Mouse (Mus musculus): ENCODE results near the gene Abca2.

The Abca2 gene

DNA sequence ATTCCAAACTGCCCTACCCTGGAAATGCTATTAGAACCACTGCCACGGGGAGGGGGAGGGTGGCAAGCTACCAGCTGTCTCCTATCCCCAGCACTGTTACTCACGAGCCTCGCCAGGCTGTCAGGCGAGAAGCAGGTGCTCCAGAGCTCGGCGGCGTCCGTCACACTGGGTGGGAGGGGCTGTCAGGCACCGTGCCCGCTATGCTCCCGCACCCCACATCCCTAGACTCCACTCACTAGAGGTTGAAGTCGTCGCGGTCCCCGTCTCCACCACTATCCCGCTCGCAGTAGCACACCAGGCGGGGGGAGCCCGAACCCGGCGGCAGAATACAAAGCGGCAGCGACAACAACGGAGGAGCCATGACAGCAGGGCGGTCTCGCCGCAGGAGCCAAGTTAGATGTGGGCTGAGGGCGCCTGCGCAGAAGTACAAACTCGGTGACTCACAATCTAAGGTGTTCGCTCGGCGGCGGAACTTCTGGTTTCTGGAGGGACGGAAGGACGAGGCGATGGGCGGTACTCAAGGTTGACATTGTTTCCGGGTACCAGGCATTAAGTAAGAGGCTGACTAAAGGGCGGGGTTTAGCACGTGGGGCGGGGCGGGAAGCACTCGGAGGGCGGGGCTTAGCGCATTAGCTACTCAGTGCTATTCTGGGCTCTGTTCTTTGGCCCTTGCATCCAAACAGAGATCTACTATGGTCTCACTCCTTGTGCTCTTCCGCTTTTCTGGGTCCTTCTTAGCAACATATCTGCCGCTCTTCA lies 32.2 kb downstream of the Abca2 start, which contains the start of gene Paxx:
Gene Paxx (minus strand): TSS at position 544 of the 759 bp plus-strand sequence.
- peak; percentile 98 for DNase-seq (ENCODE audit: low spot score)

DNA sequence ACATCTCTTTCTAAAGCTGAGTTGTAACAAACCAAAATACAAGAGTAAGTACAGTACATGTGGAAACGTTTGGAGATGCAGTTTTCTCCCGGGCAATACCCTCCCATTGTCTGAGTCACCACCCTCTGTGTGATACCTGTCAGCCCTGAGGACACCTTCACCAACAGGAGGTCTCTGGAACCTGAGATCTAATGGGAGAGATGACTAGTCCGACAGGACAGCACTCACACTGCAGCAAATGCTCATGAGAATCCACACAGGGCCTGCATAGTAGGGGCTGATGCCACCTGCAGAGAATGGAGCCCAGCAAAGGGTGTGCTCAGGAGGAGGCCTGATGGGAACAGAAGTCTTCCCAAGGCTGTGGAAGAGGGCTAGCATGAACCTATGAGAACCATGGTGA lies 32.9 kb downstream of the Abca2 start:
- DNase-seq (ENCODE audit: low spot score), result no peak

DNA sequence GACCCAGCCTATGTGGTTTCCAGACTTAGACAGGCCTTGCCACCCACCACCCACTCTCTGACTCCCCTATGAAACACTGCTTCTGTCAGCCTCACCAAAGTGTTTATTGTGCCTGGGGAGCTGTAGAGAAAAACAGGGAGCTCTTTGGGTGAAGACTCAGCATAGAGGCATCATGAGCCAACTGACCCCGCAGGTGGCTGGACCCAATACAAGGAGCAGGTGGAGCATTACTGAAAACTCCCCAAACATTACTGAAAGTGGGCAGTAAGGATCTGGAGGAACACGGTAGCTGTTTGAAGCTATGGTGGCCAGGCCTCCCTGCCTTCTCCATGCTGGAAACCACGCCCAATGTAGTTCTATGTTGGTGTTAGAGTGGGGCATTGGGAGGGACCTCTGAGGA lies 35.1 kb downstream of the Abca2 start:
- no peak for DNase-seq (ENCODE audit: low spot score)

DNA sequence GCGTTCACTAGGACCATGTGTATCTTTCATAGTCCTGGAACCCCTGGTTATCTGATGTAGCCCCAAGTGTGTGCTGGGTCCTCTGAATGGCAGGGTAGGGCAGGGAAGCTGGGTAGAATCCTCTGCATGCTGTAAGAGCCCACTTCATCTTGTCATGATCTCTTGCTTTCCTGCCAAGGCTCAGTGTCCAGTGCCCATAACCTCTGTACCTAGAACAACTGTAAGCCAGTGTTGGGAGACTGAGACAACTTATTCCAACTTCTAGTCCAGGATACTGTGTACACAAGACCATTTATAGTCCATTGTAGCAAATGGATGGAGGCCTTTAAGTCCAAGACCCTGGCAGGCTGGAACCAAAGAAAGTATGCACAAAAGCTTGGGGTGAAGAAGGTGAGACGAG lies 36.8 kb downstream of the Abca2 start:
- no peak for DNase-seq (ENCODE audit: low spot score)

DNA sequence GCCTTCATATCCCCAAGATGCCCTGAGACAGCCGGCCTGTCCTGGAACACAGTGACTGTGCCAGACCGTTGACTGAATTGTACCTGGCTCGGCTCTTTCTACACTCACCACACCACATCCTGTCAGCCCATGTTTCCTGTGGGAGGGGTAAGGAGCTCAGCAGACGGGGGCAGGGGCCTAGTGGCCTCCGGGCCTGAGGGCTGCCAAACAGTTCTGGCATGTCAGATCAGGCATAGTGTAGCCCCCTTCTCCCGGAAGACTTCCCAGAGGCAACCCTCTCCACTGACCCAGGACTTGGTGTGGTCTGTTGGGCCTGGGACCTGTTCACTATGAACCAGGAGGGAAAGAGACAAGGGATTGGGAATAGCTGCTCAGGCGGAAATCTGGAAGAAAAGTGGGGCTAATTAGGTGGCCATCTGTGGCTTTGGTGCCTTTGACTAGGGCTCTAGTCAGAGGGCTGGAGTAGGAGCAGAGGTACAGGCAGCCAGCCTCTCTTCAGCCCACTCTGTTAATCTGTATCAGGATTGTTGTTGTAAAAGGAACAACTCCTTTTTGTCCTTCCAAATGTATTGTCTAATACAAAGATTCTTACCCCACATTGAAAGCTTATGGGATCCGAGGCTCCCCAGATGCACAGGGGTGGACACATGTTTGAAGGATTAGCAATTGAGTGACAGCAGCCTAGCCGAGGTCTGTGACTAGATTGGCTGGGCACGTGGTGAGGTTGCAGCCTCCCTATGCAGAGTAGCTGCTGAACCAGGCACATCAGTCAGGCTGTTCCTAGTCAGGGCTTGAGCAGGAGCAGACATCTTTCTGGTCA lies 37.5 kb downstream of the Abca2 start:
- DNase-seq (ENCODE audit: low spot score), result peak; percentile 80

DNA sequence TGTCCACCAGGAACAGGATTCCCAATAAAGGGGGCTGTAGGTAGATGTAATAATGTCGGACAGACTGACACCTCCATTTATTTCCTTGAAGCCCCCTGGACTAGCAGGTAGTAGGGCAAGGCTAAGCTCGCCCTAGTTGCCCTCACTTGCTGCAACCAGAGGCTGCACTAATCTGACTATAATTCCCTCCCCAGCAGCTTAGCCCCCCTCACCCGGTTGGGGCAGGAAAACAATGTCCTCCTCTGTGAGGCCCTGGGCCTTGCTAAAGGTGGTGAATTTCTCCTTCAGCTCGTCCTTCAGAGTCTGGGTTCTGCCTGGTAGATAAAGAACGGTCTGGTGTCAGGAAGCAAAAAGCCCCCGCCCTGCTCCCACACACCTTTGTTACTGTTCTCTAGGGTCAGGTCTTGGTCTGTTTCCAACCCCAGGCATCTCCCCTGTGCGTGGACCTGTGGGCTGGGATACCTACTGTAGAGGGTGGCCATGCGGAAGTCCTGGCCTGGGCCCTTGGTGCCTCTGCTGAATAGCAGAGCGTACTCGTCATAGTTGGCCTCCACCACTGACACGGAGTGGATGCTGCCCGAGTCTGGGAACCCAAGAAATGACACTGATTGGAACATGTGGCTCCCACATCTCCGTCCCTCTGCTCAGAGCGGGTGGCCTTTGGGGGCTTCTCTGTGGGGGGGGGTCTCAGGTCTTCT lies 39.3 kb downstream of the Abca2 start:
- no peak for DNase-seq (ENCODE audit: low spot score)

DNA sequence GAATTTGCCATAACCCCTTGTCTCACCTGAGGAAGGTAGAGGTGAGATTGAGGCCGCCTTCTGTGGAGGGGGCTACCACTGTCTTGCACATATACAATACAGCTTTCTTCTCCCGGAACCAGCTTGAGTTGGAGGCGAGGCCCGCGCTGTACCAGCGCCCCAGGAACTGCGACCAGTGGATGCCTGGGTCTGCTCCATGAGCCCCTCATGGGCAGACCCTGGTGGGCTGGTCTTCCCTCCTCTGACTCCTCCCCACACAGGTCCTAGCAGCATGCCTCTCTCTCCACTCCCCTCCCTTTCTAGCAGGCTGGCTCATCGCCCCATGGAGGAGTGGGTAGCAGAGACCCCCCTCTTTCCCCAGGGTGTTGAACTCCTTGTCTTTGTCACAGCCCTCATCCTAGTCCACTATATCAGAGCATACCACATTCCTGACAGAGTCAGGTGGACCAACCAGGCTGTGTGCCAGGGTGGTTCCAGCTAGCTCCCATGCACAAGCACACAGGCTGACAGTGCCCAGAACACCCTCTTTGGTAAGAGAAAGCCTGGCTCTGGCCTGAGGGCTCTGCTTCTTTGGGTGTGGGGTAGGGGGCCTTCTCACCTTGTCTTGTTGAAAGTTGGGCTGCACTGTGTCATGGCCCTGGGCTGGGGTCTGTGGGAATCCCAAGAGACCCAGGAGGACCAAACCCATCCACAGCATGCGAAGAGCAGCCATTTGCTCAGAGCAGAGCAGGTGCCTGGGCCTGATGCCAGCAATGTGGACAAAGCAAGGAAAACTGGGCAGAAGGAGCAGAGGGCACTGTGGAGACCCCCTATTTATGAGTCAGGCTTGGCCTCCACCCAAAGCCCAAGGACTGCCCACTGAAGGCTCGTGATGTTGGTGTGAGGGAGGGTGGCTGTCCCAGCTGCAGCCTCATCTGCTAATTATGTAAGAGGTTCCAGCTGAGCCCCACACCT lies 40.7 kb downstream of the Abca2 start:
- DNase-seq (ENCODE audit: low spot score), result no peak

DNA sequence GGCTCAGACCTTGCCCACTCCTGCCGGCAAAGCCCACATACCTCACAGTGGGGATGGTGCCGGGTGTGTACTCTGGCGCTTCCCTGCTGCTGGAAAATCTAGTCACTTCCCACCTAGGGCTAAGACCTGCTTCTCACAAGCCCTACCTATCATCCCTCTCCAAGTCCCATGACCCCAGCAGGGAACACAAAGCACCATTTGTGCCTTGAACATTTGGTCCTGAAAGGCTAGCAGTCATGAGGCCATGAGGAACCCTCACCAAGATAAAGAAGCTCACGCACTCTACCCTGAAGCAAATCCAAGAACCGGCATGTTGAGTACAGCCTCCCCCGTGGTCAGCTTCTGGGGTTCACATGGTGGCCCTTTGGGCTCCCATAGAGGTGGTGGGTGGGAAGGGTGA lies 41.5 kb downstream of the Abca2 start, which contains the start of gene Ptgds:
Gene Ptgds (minus strand): TSS at position 78 of the 400 bp plus-strand sequence.
- DNase-seq (ENCODE audit: low spot score), result no peak

DNA sequence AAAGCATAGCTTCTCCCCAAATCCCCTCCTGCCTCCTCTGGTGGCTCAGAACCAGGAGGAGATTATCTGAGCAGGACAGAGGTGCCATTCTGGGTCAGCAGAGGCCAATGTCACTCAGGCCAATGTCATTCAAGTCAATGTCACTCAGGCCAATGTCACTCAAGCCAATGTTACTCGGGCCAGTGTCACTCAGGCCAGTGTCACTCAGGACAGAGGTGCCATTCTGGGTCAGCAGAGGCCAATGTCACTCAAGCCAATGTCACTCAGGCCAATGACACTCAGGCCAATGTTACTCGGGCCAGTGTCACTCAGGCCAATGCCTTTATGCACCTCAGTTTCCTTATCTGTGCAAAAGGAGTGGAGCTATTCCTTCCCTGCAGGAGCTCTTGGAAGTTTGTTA lies 44.0 kb downstream of the Abca2 start:
- no peak for DNase-seq (ENCODE audit: low spot score)

DNA sequence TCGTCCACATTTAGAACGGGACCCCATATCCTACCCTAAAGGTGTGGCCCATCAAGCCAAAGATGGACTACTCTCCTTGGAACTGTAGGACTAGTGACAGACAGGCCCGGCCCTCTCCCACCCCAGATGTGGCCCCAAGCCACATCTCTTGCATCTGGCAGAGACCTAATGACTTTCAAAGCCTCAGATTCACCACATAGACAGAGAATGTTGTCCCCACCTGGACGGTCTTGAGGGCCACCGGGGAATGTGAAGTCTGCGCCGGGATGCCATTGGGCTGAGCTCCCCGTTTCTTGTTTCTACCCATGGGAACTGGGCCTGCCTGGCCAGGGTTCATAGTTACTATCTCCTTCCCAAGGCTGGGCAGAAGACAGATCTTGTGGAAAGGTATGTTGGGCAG lies 49.0 kb downstream of the Abca2 start:
- no peak for DNase-seq (ENCODE audit: low spot score)

DNA sequence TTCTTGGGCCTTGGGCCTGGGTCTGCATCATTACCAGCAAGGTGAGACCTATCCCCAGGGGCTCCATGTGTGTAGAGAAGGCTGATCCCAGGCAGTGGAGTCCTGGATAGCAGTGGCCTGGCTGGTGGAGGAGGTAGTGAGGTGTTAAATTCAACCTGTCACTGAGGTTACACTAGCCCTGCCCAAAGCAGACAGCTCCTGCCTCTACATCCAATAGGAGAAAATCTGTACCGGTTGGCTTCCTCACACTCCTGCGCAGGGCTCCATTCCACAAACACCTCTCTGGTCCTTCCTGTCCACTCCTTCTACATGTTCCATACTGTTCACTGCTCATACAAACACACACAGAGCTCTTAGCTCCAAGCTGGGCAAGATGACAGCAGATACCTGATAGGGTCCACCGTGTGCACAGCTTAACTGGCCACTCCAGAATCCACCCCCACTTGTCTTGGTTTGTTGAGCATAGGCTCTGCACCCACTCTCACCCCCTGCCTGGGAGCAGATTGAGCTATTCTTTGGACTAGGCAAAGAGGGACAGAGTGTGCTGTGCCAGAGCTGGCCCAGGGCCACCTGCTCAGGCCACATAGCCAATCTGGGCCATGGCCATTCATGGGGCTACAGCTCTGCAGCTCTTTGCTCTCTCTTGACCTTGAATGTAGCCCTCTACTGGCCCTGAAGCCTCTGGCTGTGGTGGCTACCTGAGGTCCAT lies 49.6 kb downstream of the Abca2 start:
- DNase-seq (ENCODE audit: low spot score), result no peak

DNA sequence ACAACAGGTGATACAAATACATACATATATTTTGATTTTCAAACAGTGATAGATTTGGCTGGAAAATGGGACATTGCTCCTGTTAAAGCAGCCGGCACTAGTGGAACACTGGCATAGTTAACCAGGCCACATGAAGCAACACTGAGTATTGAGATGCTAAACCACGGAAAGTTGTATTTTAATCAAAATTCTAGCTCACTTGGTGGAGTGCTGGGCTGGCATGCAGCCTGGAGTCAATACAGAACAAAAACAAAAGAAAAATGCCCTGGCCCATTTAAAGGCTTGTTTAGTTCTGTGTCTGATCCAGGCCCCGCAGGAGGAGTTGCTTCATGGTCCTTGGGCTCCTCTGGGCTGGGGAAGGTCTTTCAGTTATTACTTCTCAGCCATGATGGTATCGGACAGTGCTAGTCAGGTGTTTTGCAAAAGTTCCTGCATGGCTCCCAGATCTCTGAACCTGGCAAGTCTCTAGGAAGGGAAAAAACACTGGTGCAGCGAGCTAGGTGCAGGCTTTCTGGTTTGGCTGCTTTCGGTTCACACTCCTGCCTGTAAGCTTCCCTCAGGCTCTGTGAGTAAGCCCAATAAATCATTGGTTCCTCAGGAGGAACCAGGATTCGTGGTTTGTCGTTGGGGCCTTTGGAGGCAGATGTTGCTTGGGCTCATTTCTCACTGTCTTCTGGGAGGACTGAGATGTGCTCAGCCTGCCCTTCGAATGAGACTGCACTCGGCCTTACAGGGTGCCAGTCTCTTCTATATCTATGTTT lies 51.2 kb downstream of the Abca2 start:
- no peak for DNase-seq (ENCODE audit: low spot score)

DNA sequence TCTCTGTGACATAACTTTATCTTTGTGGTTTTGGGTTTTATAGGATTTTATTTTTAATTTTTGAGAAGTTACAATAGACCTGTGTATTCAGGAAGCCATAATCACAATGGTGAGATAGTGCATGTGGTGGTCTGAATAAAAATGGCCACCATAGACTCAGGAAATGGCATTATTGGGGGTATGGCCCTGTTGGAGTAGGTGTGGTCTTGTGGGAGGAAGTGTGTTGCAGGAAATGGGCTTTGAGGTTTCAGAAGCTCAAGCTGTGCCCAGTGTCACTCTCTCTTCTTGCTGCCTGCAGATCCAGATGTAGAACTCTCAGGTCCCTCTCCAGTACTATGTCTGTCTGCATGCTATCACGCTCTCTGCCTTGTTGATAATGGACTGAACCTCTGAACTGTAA lies 52.0 kb downstream of the Abca2 start:
- no peak for DNase-seq (ENCODE audit: low spot score)

DNA sequence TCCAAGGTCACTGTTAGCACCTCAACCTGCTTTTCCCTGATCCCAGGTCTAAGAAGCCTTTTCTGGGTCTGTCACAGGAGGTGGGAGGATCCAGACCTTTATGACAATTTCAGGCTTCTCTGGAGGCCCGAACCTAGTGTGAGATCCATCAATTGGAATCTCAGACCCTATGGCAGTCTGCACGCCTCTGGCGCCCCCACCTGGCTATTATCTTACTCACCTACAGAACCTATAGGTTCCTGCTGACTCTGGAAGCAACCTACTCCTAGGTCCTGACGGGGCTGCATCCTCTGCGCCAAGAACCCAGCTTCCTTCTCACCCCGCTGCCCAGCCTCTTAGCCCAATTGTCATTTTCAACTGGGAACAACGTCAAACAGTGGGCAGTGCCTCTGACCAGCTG lies 54.5 kb downstream of the Abca2 start:
- peak; percentile 69 for DNase-seq (ENCODE audit: low spot score)

DNA sequence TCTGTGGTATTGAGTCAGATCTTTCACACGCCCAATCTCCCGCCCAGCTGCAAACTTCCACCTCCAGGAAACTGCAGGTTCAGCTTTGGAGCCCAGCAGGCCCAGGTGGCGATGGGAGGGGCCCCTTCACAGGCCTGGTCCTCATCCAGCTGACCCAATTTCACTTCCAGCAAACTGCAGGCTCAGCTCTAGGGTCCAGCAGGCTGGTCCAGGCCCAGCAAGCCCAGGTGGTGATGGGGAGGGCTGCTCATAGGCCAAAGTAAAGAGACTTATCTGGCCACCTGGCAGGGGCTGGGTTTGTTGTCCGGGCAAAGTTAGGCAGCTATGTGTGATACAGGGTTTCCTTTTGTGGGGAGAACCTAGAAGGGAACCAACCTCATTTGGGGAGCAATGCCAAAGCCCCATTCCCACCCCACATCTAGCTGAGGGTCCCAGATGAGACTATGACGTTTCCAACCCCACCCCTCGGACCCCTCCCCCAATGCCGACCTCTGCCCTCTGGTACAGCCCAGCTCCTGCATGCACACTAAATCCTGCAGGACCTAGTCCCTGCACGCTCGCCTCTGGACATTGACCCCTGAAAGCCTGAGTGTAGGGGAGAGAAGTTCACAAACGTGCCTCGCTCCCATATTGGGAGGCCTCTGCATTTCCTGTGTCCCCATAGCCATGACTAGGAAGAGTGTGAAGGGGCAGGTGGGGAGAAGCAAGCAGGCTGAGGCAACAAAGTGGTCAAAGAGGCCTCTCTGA lies 56.6 kb downstream of the Abca2 start:
- no peak for DNase-seq (ENCODE audit: low spot score)

DNA sequence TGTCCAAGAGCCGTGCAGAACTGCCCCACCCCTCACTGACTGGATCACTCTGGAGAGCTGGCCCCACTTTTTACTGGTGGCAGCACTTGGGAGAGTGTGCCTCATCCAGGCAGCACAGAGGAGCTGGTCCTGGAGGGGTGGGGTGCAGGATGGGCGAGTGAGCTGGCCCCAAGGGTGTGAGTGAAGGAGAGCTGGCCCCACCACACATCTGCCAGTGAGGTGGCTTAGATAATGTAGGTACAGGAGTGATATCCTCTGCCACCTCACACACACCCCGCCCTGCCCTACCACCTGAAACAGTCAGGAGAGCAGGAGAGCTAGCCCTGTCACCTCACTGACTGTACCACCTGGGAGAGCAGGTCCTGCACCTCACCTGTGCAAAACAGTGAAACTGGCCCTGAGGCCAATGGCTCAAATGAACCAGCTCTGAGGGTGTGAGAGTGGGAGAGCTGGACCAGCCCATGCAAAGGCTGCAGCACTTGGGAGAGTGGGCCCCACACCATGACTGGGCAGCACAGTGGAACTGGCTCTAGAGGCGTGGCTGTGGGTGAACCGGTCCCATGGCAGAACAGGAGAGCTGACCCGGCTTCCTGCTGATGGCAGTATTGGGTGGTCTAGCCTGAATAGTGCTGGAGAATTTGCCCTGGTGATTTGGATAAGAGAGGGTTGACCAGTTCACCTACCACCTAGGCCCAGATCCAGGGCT lies 59.6 kb downstream of the Abca2 start:
- DNase-seq (ENCODE audit: low spot score), result no peak

DNA sequence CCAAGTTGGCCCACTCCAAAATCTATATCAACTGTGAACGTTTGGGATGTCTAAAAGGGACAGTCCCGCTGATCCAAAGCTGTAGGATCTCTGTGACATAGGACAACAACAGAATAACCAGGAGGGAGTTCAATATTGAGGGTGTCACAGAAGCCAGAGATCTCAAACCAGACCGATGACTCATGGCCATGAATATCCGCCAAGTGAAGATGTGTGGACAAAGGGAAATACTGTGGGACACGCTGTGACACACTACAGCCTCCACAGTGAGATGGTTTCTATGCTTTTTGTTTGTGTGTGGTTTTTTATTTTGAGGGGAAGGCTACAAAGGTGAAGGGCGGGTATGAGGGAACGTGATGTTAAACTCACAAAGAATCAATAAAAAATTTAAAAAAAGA lies 60.2 kb downstream of the Abca2 start:
- no peak for DNase-seq (ENCODE audit: low spot score)

DNA sequence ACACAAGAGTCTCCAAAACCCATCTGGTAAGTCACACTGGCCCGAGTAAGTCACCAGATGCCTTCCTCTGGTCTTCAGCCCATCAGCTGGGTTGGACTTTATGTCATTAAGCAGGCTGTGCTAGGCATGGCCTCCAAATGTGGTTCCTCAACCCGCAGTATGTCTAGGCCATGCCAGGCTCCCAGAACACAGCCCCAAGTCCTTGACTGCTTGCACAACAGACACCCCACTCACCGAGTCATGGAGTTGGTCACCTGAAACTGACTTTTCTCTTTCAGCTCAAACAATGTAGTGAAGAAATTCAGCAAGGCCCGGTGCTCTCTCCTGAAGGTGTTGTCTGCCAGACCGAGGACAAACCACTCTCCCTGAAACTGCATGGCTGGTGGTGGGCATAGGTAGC lies 64.5 kb downstream of the Abca2 start:
- DNase-seq (ENCODE audit: low spot score), result no peak

DNA sequence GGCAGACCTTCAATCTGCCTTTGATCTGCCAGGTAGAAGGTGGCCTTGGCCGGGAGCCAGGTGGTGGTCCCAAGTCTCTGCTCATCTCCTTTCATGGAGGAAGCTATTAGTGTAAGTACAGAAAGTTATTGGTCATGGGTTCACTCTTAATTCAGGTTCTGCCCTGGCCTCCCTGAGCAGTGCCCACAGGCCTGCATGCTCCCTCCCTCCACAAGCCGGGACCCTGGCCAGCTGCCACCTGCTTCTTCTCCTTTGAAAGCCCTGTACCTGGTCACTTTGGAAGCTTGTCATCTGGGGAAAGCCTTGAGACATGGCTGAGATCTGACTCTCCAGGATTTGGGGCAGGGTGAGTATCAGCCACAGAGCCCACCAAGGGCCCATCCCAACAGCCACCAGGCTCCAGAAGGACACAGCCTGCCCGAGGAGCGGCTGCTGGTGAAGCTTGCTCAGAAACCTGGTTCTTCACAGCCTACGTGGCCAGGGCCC lies 65.0 kb downstream of the Abca2 start, which contains the start of gene Lcn12:
Gene Lcn12 (minus strand): TSS at position 436 of the 486 bp plus-strand sequence.
- no peak for DNase-seq (ENCODE audit: low spot score)

Data from T-cell, adult 2 months (primary cell).